Mouse (Mus musculus) kidney, embryonic 14.5 days (tissue): Measurements from ENCODE around the gene Psmf1. TPM values are rescaled to one million over a fixed set of nuclear protein-coding genes. Genes with fewer than 3 reads are reported as not detected.

ENCODE experiments used
- ATAC-seq: fragments of 200-750 bp; cut with Nextera tagmentation; 2 replicates; pipeline ENCODE4 v1.8.0; 2017; ENCODE audit warnings: moderate number of reproducible peaks, mild to moderate bottlenecking, moderate TSS enrichment, moderate library complexity; ENCODE audit not compliant: low FRiP score, low TSS enrichment
- H3K27ac ChIP-seq: fragments of 300-500 bp; sonication (generic); 2 replicates; pipeline ENCODE4 v1.5.1; 2014; ENCODE audit warnings: low read depth, mild to moderate bottlenecking, low read length, moderate library complexity, mixed read lengths
- H3K27me3 ChIP-seq: fragments of 300-500 bp; sonication (generic); 2 replicates; pipeline ENCODE4 v1.6.1; 2014; ENCODE audit warnings: mild to moderate bottlenecking, low read length; ENCODE audit not compliant: control insufficient read depth, insufficient read depth
- H3K36me3 ChIP-seq: fragments of 300-500 bp; sonication (generic); 2 replicates; pipeline ENCODE4 v1.6.1; 2014; ENCODE audit warnings: low read length, mixed read lengths; ENCODE audit not compliant: control insufficient read depth, insufficient read depth
- H3K4me1 ChIP-seq: fragments of 300-500 bp; sonication (generic); 2 replicates; pipeline ENCODE4 v1.6.1; 2014; ENCODE audit warnings: low read length, mixed read lengths; ENCODE audit not compliant: control insufficient read depth, insufficient read depth
- H3K4me2 ChIP-seq: fragments of 300-500 bp; sonication (generic); replicated peaks from 2 replicates; pipeline ENCODE4 v1.6.1; 2014; ENCODE audit warnings: low read depth, mild to moderate bottlenecking, low read length
- H3K4me3 ChIP-seq: fragments of 300-500 bp; sonication (generic); 2 replicates; pipeline ENCODE4 v1.5.1; 2014; ENCODE audit warnings: mild to moderate bottlenecking, low read length
- H3K9ac ChIP-seq: fragments of 300-500 bp; sonication (generic); 2 replicates; pipeline ENCODE4 v1.6.1; 2014; ENCODE audit warnings: low read depth, mild to moderate bottlenecking, low read length, moderate library complexity
- H3K9me3 ChIP-seq: fragments of 300-500 bp; sonication (generic); 2 replicates; pipeline ENCODE4 v1.6.1; 2016; ENCODE audit warnings: low read length; ENCODE audit not compliant: control insufficient read depth
- WGBS: fragments of 180-500 bp; shearing (Covaris S2); extraction: QIAGEN DNeasy Blood & Tissue Kit; methylation state at CpG from one replicate; pipeline ENCODE4 v1.1.7; 2014; 5-methylcytosine and 5-hydroxymethylcytosine counted together
- polyA plus RNA-seq: library from polyadenylated mRNA; unstranded; fragments of >200 nt; fragmentation: Nextera tagmentation; extraction: Ambion mirVana; gene quantifications from 2 replicates; pipeline ENCODE4 v1.2.1, GENCODE M21; 2014

Psmf1 gene
- polyA plus RNA-seq, 1 experiment from 2014 or later = 49.6 TPM

- H3K9ac ChIP-seq = peak overlapping the region; percentile 66
- H3K4me2 ChIP-seq = peak overlapping the region; percentile 100
- peak; percentile 58 for ATAC-seq
- no peaks in the 10 kb centered on the region for H3K9me3 ChIP-seq
- WGBS = 2% methylated on average over 17 of the region's 17 CpGs
- H3K27me3 ChIP-seq = peaks cover 47% of the 10 kb centered on the region
- H3K36me3 ChIP-seq = no peaks in the 10 kb centered on the region
- no peaks in the 10 kb centered on the region for H3K4me1 ChIP-seq
- H3K27ac ChIP-seq = no peak overlapping the region
- peak overlapping the region; percentile 62 for H3K4me3 ChIP-seq
Observed at GRCm38 (mm10) chr2:151702851-151703190, 41.2 kb downstream of the Psmf1 start.

- peak; percentile 86 for ATAC-seq
- WGBS = under 1% methylated on average over 75 of the region's 97 CpGs
- Histone ChIP-seq H3K36me3 (no peaks in the 10 kb centered on the region), H3K4me1 (no peaks in the 10 kb centered on the region), H3K9me3 (no peaks in the 10 kb centered on the region), H3K4me2 (peak overlapping the region; percentile 100), H3K9ac (peak overlapping the region; percentile 66), H3K4me3 (peak overlapping the region; percentile 62), H3K27me3 (peaks cover 47% of the 10 kb centered on the region), H3K27ac (no peak overlapping the region)
Observed at GRCm38 (mm10) chr2:151702146-151702850, 41.7 kb downstream of the Psmf1 start.

- H3K27ac ChIP-seq = no peak within 1 kb of the TSS
- peak within 1 kb of the TSS; percentile 66 for H3K9ac ChIP-seq
- peaks cover 47% of the 10 kb centered on the region for H3K27me3 ChIP-seq
- no peaks in the 10 kb centered on the region for H3K4me1 ChIP-seq
- 4% methylated on average over 25 of the region's 25 CpGs for WGBS
- H3K4me3 ChIP-seq = peak within 1 kb of the TSS; percentile 62
- H3K4me2 ChIP-seq = peak within 1 kb of the TSS; percentile 100
- no peaks in the 10 kb centered on the region for H3K36me3 ChIP-seq
- ATAC-seq = no peak; the same call in 1 of the 2 replicates
- H3K9me3 ChIP-seq = no peaks in the 10 kb centered on the region
Observed at GRCm38 (mm10) chr2:151701231-151702145, 42.5 kb downstream of the Psmf1 start, which contains the start of gene Tmem74b. Gene Tmem74b (plus strand): TSS chr2:151702008.

- Histone ChIP-seq H3K4me1 (no peaks in the 10 kb centered on the region), H3K9ac (no peak overlapping the region), H3K4me2 (no peak overlapping the region), H3K27ac (no peak overlapping the region), H3K9me3 (no peaks in the 10 kb centered on the region), H3K4me3 (no peak overlapping the region), H3K36me3 (no peaks in the 10 kb centered on the region), H3K27me3 (0 out of 2 replicates have a peak, but pooled peaks cover 2% of the 10 kb centered on the region)
- no peak for ATAC-seq
- 92% methylated on average over 4 of the region's 4 CpGs for WGBS
Observed at GRCm38 (mm10) chr2:151682976-151683375, 61.0 kb downstream of the Psmf1 start.

GRCm38 (mm10) chr2:151682357-151682756 is 61.6 kb downstream of the Psmf1 start:
- no peak overlapping the region for H3K9ac ChIP-seq
- ATAC-seq = no peak
- 60% methylated on average over 3 of the region's 3 CpGs for WGBS

GRCm38 (mm10) chr2:151676234-151676633 is 67.8 kb downstream of the Psmf1 start:
- Histone ChIP-seq H3K4me2 (no peak overlapping the region), H3K27me3 (0 out of 2 replicates have a peak, but pooled peaks cover 2% of the 10 kb centered on the region), H3K27ac (no peak overlapping the region), H3K9ac (no peak overlapping the region), H3K9me3 (no peaks in the 10 kb centered on the region), H3K36me3 (no peaks in the 10 kb centered on the region), H3K4me1 (no peaks in the 10 kb centered on the region), H3K4me3 (no peak overlapping the region)
- ATAC-seq = no peak
- WGBS = 59% methylated on average over 2 of the region's 2 CpGs

More at GRCm38 (mm10) chr2:151682357-151682756, 61.6 kb downstream of the Psmf1 start:
- no peak overlapping the region for H3K27ac ChIP-seq
- H3K36me3 ChIP-seq = no peaks in the 10 kb centered on the region
- no peaks in the 10 kb centered on the region for H3K4me1 ChIP-seq
- H3K27me3 ChIP-seq = 0 out of 2 replicates have a peak, but pooled peaks cover 2% of the 10 kb centered on the region
- no peak overlapping the region for H3K4me3 ChIP-seq
- no peaks in the 10 kb centered on the region for H3K9me3 ChIP-seq
- H3K4me2 ChIP-seq = no peak overlapping the region

GRCm38 (mm10) chr2:151670968-151671329 is 73.0 kb downstream of the Psmf1 start:
- 57% methylated on average over 1 of the region's 1 CpGs for WGBS
- no peak overlapping the region for H3K4me3 ChIP-seq
- H3K27me3 ChIP-seq = peaks cover 18% of the 10 kb centered on the region
- no peaks in the 10 kb centered on the region for H3K4me1 ChIP-seq
- H3K4me2 ChIP-seq = no peak overlapping the region
- no peaks in the 10 kb centered on the region for H3K36me3 ChIP-seq
- ATAC-seq = no peak
- no peak overlapping the region for H3K9ac ChIP-seq
- no peaks in the 10 kb centered on the region for H3K9me3 ChIP-seq
- no peak overlapping the region for H3K27ac ChIP-seq

- Histone ChIP-seq H3K4me2 (no peak overlapping the region), H3K4me3 (no peak overlapping the region), H3K36me3 (no peaks in the 10 kb centered on the region), H3K4me1 (no peaks in the 10 kb centered on the region), H3K9ac (no peak overlapping the region), H3K27ac (no peak overlapping the region), H3K9me3 (no peaks in the 10 kb centered on the region), H3K27me3 (peaks cover 18% of the 10 kb centered on the region)
- peak; percentile 52 for ATAC-seq
- 41% methylated on average over 47 of the region's 48 CpGs for WGBS
Observed at GRCm38 (mm10) chr2:151670026-151670967, 73.7 kb downstream of the Psmf1 start.
